Mouse (Mus musculus) monocyte, adult 5-6 weeks (primary cell): ENCODE measurements around the gene Elmod3. TPM values are rescaled to one million over a fixed set of nuclear protein-coding genes. Genes with fewer than 3 reads are reported as not detected.

Experiments used
- ATAC-seq: fragments of 153-309, 156-312 bp; replicated peaks from 2 replicates; pipeline ENCODE4 v1.8.0; 2017; ENCODE audit warnings: mild to moderate bottlenecking; ENCODE audit not compliant: low TSS enrichment, insufficient number of reproducible peaks, severe bottlenecking, poor library complexity, low FRiP score
- total RNA-seq: library from RNA; stranded (forward); fragments of 200-1000, 200-491, 200-594 nt; gene quantifications from 3 replicates; pipeline ENCODE4 v1.2.3, GENCODE M21; 2017

The Elmod3 gene
- total RNA-seq, 1 experiment from 2014 or later, result 8.0 TPM

- ATAC-seq, result peak; percentile 98
Measured at GRCm38 (mm10) chr6:72616643-72617288, 18.6 kb upstream of the Elmod3 start, which contains the start of gene Tgoln1. Gene Tgoln1, minus strand, starts transcription at chr6:72617000.

- no peak for ATAC-seq
Measured at GRCm38 (mm10) chr6:72615561-72616375, 17.6 kb upstream of the Elmod3 start.

- ATAC-seq, result no peak
Measured at GRCm38 (mm10) chr6:72615151-72615550, 16.9 kb upstream of the Elmod3 start.

GRCm38 (mm10) chr6:72610261-72610660 lies 12.0 kb upstream of the Elmod3 start:
- ATAC-seq, result no peak

- no peak for ATAC-seq
Measured at GRCm38 (mm10) chr6:72608662-72609184, 10.5 kb upstream of the Elmod3 start.

GRCm38 (mm10) chr6:72607676-72608075 lies 9.5 kb upstream of the Elmod3 start:
- ATAC-seq, result no peak

- no peak for ATAC-seq
Measured at GRCm38 (mm10) chr6:72607060-72607459, 8.8 kb upstream of the Elmod3 start.

- no peak for ATAC-seq
Measured at GRCm38 (mm10) chr6:72604066-72604465, 5.9 kb upstream of the Elmod3 start.

GRCm38 (mm10) chr6:72601732-72602131 lies 3.5 kb upstream of the Elmod3 start:
- peak; percentile 74 for ATAC-seq

GRCm38 (mm10) chr6:72600771-72601170 lies 2.6 kb upstream of the Elmod3 start:
- no peak for ATAC-seq

GRCm38 (mm10) chr6:72600216-72600615 lies 2.0 kb upstream of the Elmod3 start:
- ATAC-seq, result no peak

- ATAC-seq, result no peak
Measured at GRCm38 (mm10) chr6:72598791-72599557, 761 bp upstream of the Elmod3 start.

- ATAC-seq, result no peak
Measured at GRCm38 (mm10) chr6:72597083-72597874, 934 bp downstream of the Elmod3 start.

- ATAC-seq, result no peak
Measured at GRCm38 (mm10) chr6:72593914-72594313, 4.3 kb downstream of the Elmod3 start.

GRCm38 (mm10) chr6:72593011-72593803 lies 5.0 kb downstream of the Elmod3 start:
- ATAC-seq, result no peak

- ATAC-seq, result no peak
Measured at GRCm38 (mm10) chr6:72590111-72590510, 8.1 kb downstream of the Elmod3 start.

GRCm38 (mm10) chr6:72588307-72588706 lies 9.9 kb downstream of the Elmod3 start:
- 0 out of 2 replicates have a peak, but pooled peaks have one; percentile 30 for ATAC-seq

GRCm38 (mm10) chr6:72586701-72587100 lies 11.5 kb downstream of the Elmod3 start:
- no peak for ATAC-seq
